Mouse (Mus musculus): ENCODE results near the gene Brpf3.

- no peak for TF ChIP-seq CTCF (IDR thresholded peaks at IDR 0.05; ENCODE audit: borderline replicate concordance, extremely low read depth, insufficient read depth, insufficient read length)
- no peak for TF ChIP-seq POLR2A (IDR thresholded peaks at IDR 0.05; ENCODE audit: borderline replicate concordance, extremely low read depth, insufficient read depth, insufficient read length, poor library complexity, severe bottlenecking)
These were observed 19.3 kb downstream of the Brpf3 start for GRCm38 (mm10) chr17:28820189-28820588.

All from brain, embryonic 14.5 days (tissue).